22 mouse cellular contexts compared by ENCODE assay signal in the genomic region with DNA sequence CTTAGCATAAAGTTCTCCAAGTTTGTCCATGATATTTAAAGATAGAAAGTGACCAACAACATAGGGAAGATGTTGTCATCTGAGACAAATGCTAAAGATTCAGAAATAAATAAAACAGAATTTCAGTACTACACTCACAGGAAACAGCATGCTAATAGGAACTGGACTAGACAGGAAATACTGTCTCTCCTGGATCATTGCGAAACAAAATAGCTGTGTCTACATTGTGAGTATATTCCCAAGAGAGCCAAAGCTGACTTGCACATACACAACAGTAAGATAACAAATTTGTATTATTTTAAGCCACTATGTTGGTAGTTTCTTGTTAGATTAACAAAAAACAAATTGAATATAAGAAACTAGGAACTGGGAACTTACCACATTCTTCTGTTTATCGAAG.
DNase-seq lines count a peak whose midpoint lies in the region; TF ChIP-seq lines count a peak whose summit lies in the region.
"Had no signal": no experiment of that assay in that cellular context is flagged by ENCODE, and none has a peak within 500 bp of the region (broad histone marks: within the 10 kb centered on the region; RNA-seq: fewer than 3 reads in every experiment).

No protein-coding gene starts in this region.

- no peaks in the 10 kb centered on the region for H3K79me2 ChIP-seq in myocyte (ENCODE audit: control insufficient read depth, insufficient read depth)

- H3ac ChIP-seq in myocyte (ENCODE audit: control insufficient read depth, insufficient read length), result no peak overlapping the region

- H3K4me2 ChIP-seq in myocyte (ENCODE audit: low read depth), result no peak overlapping the region
- H3K4me2 ChIP-seq: embryonic facial prominence, embryonic 13.5 days; embryonic facial prominence, embryonic 15.5 days; forebrain, embryonic 12.5 days had no signal

- H3K4me3 ChIP-seq in myocyte, result no peak overlapping the region
- H3K4me3 ChIP-seq: embryonic facial prominence, embryonic 13.5 days; embryonic facial prominence, embryonic 15.5 days; erythroblast, embryonic 14.5 days; forebrain, embryonic 10.5 days; forebrain, embryonic 12.5 days had no signal

- H3K36me3 ChIP-seq in myocyte (ENCODE audit: control insufficient read depth, insufficient read depth), result no peaks in the 10 kb centered on the region
- H3K36me3 ChIP-seq: embryonic facial prominence, embryonic 13.5 days; embryonic facial prominence, embryonic 15.5 days; forebrain, embryonic 10.5 days; forebrain, embryonic 12.5 days; G1E had no signal

- DNase-seq in 416B (ENCODE audit: low read depth), result peak; percentile 57
- peak; percentile 31 for DNase-seq in NIH3T3 (ENCODE audit: low read depth)
- DNase-seq in heart, adult 11 months, result no peak
- no peak for DNase-seq in frontal cortex, adult 2 months (ENCODE audit: extremely low spot score in 1 of 2, low spot score in 1 of 2)
- DNase-seq in kidney, adult 8-10 months, result no peak
- DNase-seq: adrenal gland, postnatal 10 days; adrenal gland, postnatal 25 days; cerebellum, adult 11 months; cerebellum, adult 18-20 months; cerebellum, adult 8-10 months; cerebellum, adult 9-11 months; cerebellum, postnatal 14 days; cerebellum, postnatal 36 days; embryo, embryonic 11 days had no signal

- H3K27me3 ChIP-seq in myocyte (ENCODE audit: control insufficient read depth, insufficient read depth, insufficient read length), result no peaks in the 10 kb centered on the region
- H3K27me3 ChIP-seq: CH12.LX; embryonic facial prominence, embryonic 13.5 days; embryonic facial prominence, embryonic 15.5 days; forebrain, embryonic 12.5 days had no signal

- no peak for TF ChIP-seq POLR2A in myocyte (IDR thresholded peaks at IDR 0.05; ENCODE audit: insufficient read length, low read depth)

TF ChIP-seq in myocyte, 11 proteins besides CTCF, POLR2A, EP300 and RAD21:
- TF ChIP-seq CEBPB (IDR thresholded peaks at IDR 0.05; ENCODE audit: insufficient read depth, poor library complexity, severe bottlenecking) (peak; percentile 49; the same call in 1 of the 2 replicates), E2F4 (IDR thresholded peaks at IDR 0.05; ENCODE audit: insufficient read depth) (no peak), REST (IDR thresholded peaks at IDR 0.05; ENCODE audit: insufficient read depth, insufficient read length) (no peak), SRF (IDR thresholded peaks at IDR 0.05; ENCODE audit: control insufficient read depth, insufficient read length, low read depth) (no peak)

Comparison
In these comparisons a context has a peak if more than half of its experiments do, and no peak if none do; other contexts are left out.
1. DNase-seq: peak in 416B (single experiment) and NIH3T3 (single experiment); none in heart, adult 11 months (single experiment), frontal cortex, adult 2 months (0 of 2) and kidney, adult 8-10 months (0 of 2).